Mouse (Mus musculus): ENCODE results near the gene Snx21. TPM values are rescaled to one million over a fixed set of nuclear protein-coding genes. Genes with fewer than 3 reads are reported as not detected.

The Snx21 gene
- polyA plus RNA-seq, 1 experiment: 10.7 TPM

DNA sequence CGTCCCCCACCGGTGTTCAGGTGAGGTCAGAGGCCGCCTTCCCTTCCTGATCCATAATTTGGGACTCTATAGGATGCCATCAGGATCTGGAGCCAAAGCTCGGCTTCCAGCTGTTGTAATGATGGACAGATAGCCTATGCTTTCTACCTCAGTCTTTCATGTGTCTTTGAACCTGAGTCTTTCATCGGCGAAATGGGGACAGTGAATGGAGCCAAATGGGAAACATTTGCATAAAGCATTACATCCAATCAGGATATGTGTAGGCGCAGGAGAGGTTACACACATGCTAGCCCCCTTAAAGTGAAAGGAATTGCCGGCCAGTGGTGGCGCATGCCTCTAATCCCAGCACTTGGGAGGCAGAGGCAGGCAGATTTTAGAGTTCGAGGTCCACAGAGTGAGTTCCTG, 37.6 kb downstream of the Snx21 start:
- H3K27me3 ChIP-seq (ENCODE audit: control insufficient read depth, insufficient read depth, low read length, poor library complexity, severe bottlenecking): no peaks in the 10 kb centered on the region
- no peaks in the 10 kb centered on the region for H3K9me3 ChIP-seq (replicated peaks; ENCODE audit: control insufficient read depth, insufficient read depth, low read length, poor library complexity, severe bottlenecking)
- H3K9ac ChIP-seq (ENCODE audit: low read depth, poor library complexity, severe bottlenecking): peak overlapping the region; percentile 69
- peaks cover 8% of the 10 kb centered on the region for H3K4me1 ChIP-seq (ENCODE audit: control insufficient read depth, insufficient read depth, low read length)
- TF ChIP-seq EP300 (IDR thresholded peaks at IDR 0.05; ENCODE audit: insufficient read depth, low read depth, low read length) (no peak), POLR2A (IDR thresholded peaks at IDR 0.05; ENCODE audit: insufficient read depth, low read length) (no peak), CTCF (IDR thresholded peaks at IDR 0.05; ENCODE audit: low read depth, low read length) (no peak)
- peak overlapping the region; percentile 86 for H3K4me3 ChIP-seq (ENCODE audit: low read depth, low read length)
- peaks cover 45% of the 10 kb centered on the region for H3K36me3 ChIP-seq (ENCODE audit: control insufficient read depth, insufficient read depth, low read length, poor library complexity, severe bottlenecking)
- peak overlapping the region; percentile 74 for H3K27ac ChIP-seq (ENCODE audit: insufficient read depth, low read length)

DNA sequence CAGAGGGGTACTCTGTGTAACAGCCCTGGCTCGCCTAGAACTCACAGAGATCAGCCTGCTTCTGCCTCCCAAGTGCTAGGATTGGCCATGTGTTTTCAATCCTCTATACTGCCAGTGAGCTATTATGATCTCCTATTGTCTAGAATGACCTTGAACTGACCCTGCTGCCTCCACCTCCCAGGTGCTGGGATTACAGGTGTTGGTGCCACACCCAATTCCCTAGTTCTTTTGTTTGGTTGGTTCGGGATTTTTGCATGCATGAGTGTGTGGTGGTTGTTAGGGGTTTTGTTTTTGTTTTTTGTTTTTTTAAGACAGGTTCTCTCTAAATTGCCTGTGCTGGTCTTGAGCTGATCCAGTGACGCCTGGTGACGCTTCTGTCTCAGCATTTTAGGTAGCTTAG, 38.3 kb downstream of the Snx21 start:
- TF ChIP-seq EP300 (IDR thresholded peaks at IDR 0.05; ENCODE audit: insufficient read depth, low read depth, low read length): peak; percentile 98
- TF ChIP-seq CTCF (IDR thresholded peaks at IDR 0.05; ENCODE audit: low read depth, low read length): no peak
- peak; percentile 9 for TF ChIP-seq POLR2A (IDR thresholded peaks at IDR 0.05; ENCODE audit: insufficient read depth, low read length)
- Histone ChIP-seq H3K4me3 (ENCODE audit: low read depth, low read length) (peak overlapping the region; percentile 65), H3K27ac (ENCODE audit: insufficient read depth, low read length) (peak overlapping the region; percentile 89), H3K36me3 (ENCODE audit: control insufficient read depth, insufficient read depth, low read length, poor library complexity, severe bottlenecking) (peaks cover 46% of the 10 kb centered on the region), H3K4me1 (ENCODE audit: control insufficient read depth, insufficient read depth, low read length) (peaks cover 8% of the 10 kb centered on the region), H3K9ac (ENCODE audit: low read depth, poor library complexity, severe bottlenecking) (peak overlapping the region; percentile 69), H3K27me3 (ENCODE audit: control insufficient read depth, insufficient read depth, low read length, poor library complexity, severe bottlenecking) (no peaks in the 10 kb centered on the region), H3K9me3 (replicated peaks; ENCODE audit: control insufficient read depth, insufficient read depth, low read length, poor library complexity, severe bottlenecking) (no peaks in the 10 kb centered on the region)

DNA sequence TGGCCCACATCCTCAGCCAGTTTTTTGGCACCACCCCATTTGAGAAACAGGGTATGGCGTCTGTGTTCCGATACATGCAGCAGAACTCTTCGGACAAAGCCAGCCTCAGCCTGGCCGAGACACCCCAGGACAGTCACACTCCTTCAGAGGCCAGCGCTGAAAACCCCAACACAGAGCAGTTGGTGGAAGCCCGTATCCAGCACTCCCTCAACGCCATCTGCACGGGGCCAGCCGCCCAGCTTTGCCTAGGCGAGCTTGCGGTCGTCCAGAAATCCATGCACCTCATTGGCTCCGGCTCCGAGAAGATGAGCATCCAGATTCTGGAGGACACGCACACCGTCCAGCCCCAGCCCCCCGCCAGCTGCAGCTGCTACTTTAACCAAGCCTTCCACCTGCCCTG, 39.9 kb downstream of the Snx21 start:
- peak overlapping the region; percentile 64 for H3K4me3 ChIP-seq (ENCODE audit: low read depth, low read length)
- TF ChIP-seq EP300 (IDR thresholded peaks at IDR 0.05; ENCODE audit: insufficient read depth, low read depth, low read length) (no peak), POLR2A (IDR thresholded peaks at IDR 0.05; ENCODE audit: insufficient read depth, low read length) (no peak), CTCF (IDR thresholded peaks at IDR 0.05; ENCODE audit: low read depth, low read length) (no peak)
- H3K9ac ChIP-seq (ENCODE audit: low read depth, poor library complexity, severe bottlenecking): peak overlapping the region; percentile 9
- no peaks in the 10 kb centered on the region for H3K27me3 ChIP-seq (ENCODE audit: control insufficient read depth, insufficient read depth, low read length, poor library complexity, severe bottlenecking)
- H3K9me3 ChIP-seq (replicated peaks; ENCODE audit: control insufficient read depth, insufficient read depth, low read length, poor library complexity, severe bottlenecking): no peaks in the 10 kb centered on the region
- no peak overlapping the region for H3K27ac ChIP-seq (ENCODE audit: insufficient read depth, low read length)
- H3K36me3 ChIP-seq (ENCODE audit: control insufficient read depth, insufficient read depth, low read length, poor library complexity, severe bottlenecking): peaks cover 39% of the 10 kb centered on the region
- H3K4me1 ChIP-seq (ENCODE audit: control insufficient read depth, insufficient read depth, low read length): peaks cover 4% of the 10 kb centered on the region

DNA sequence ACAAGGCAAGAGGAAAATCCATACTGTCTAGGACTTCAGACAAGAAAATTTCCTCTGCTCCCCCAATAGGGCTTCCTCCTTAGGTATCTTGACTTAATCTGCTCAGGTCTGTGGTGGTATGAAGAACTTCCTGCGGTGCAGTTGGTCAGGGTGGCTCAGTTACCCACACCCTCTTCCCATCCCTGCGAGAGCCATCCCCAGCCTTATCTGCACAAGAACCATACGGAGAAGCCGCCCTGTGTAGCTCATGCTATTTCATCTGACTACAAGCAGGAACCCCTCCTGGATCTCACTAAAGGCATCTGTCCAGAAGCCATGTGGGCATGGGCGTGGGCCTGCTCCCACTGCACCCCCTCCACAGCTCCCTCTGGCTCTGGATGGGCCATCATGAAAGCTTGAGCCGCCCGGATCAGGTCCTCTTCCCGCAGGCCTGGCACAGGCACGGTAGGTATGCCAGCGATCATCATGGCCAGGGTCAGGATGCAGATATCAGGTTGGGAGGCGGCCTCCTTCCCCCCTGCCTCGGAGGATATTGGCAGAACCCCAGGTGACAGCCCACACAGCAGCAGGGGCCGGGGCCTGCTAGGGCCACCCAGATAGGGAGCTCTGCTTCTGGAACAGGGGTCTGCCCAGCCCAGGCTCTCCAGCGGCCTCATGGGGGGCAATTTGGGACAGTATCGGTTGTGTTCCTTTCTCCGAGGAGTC, 41.7 kb downstream of the Snx21 start:
- Histone ChIP-seq H3K27me3 (ENCODE audit: control insufficient read depth, insufficient read depth, low read length, poor library complexity, severe bottlenecking) (no peaks in the 10 kb centered on the region), H3K27ac (ENCODE audit: insufficient read depth, low read length) (peak overlapping the region; percentile 69), H3K4me1 (ENCODE audit: control insufficient read depth, insufficient read depth, low read length) (no peaks in the 10 kb centered on the region), H3K36me3 (ENCODE audit: control insufficient read depth, insufficient read depth, low read length, poor library complexity, severe bottlenecking) (peaks cover 36% of the 10 kb centered on the region), H3K9ac (ENCODE audit: low read depth, poor library complexity, severe bottlenecking) (peak overlapping the region; percentile 19; the same call in 1 of the 2 replicates), H3K9me3 (replicated peaks; ENCODE audit: control insufficient read depth, insufficient read depth, low read length, poor library complexity, severe bottlenecking) (no peaks in the 10 kb centered on the region), H3K4me3 (ENCODE audit: low read depth, low read length) (peak overlapping the region; percentile 1; the same call in 1 of the 2 replicates)
- TF ChIP-seq EP300 (IDR thresholded peaks at IDR 0.05; ENCODE audit: insufficient read depth, low read depth, low read length): no peak
- no peak for TF ChIP-seq CTCF (IDR thresholded peaks at IDR 0.05; ENCODE audit: low read depth, low read length)
- TF ChIP-seq POLR2A (IDR thresholded peaks at IDR 0.05; ENCODE audit: insufficient read depth, low read length): no peak

DNA sequence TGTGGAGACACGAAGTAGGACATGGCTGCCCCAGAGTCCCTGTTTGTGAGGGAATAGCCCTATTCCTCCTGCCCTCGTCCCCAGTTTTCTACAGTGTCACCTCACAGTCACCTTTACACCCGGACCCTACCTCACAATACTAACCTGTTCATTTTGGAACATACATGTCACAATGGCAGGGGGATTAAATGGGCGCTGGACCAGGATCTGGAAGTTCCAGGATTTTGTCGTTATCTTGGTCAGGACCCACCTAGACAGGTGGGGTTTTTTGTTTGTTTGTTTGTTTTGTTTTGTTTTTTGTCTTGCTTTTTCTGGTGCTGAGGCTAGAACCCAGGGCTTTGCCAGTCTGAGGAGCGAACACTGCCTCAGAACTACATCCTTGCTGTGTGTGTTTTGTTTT, 42.8 kb downstream of the Snx21 start, which contains the start of gene Spata25:
Spata25 (minus strand) TSS at position 101 of the 400 bp plus-strand sequence.
- peak within 1 kb of the TSS; percentile 69 for H3K27ac ChIP-seq (ENCODE audit: insufficient read depth, low read length)
- TF ChIP-seq EP300 (IDR thresholded peaks at IDR 0.05; ENCODE audit: insufficient read depth, low read depth, low read length) (no peak), POLR2A (IDR thresholded peaks at IDR 0.05; ENCODE audit: insufficient read depth, low read length) (no peak), CTCF (IDR thresholded peaks at IDR 0.05; ENCODE audit: low read depth, low read length) (no peak)
- H3K4me3 ChIP-seq (ENCODE audit: low read depth, low read length): 0 out of 2 replicates have a peak within 1 kb of the TSS, but pooled peaks have one; percentile 1
- H3K4me1 ChIP-seq (ENCODE audit: control insufficient read depth, insufficient read depth, low read length): no peaks in the 10 kb centered on the region
- peaks cover 36% of the 10 kb centered on the region for H3K36me3 ChIP-seq (ENCODE audit: control insufficient read depth, insufficient read depth, low read length, poor library complexity, severe bottlenecking)
- H3K9ac ChIP-seq (ENCODE audit: low read depth, poor library complexity, severe bottlenecking): peak within 1 kb of the TSS; percentile 19; the same call in 1 of the 2 replicates
- H3K9me3 ChIP-seq (replicated peaks; ENCODE audit: control insufficient read depth, insufficient read depth, low read length, poor library complexity, severe bottlenecking): no peaks in the 10 kb centered on the region
- H3K27me3 ChIP-seq (ENCODE audit: control insufficient read depth, insufficient read depth, low read length, poor library complexity, severe bottlenecking): no peaks in the 10 kb centered on the region

DNA sequence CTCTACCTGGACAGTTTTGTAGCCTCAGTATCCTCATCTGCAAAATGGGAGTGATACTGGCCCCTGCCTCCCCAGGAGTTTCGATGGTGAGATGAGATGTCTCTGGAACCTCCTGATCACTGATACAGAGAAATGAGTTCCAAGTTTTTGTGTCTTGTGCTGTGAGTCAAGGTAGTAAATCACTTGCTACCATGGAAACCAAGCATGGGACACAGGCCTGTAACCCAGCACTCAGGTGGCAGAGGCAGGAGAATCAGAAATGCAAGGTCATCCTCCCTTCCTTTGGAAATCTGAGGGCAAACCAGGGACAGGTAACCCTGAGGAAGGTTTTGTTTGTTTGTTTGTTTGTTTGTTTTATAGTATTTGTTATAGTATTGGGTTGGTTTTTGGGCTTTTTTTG, 43.5 kb downstream of the Snx21 start:
- peaks cover 36% of the 10 kb centered on the region for H3K36me3 ChIP-seq (ENCODE audit: control insufficient read depth, insufficient read depth, low read length, poor library complexity, severe bottlenecking)
- H3K4me3 ChIP-seq (ENCODE audit: low read depth, low read length): no peak overlapping the region
- TF ChIP-seq POLR2A (IDR thresholded peaks at IDR 0.05; ENCODE audit: insufficient read depth, low read length) (no peak), CTCF (IDR thresholded peaks at IDR 0.05; ENCODE audit: low read depth, low read length) (no peak), EP300 (IDR thresholded peaks at IDR 0.05; ENCODE audit: insufficient read depth, low read depth, low read length) (no peak)
- no peak overlapping the region for H3K9ac ChIP-seq (ENCODE audit: low read depth, poor library complexity, severe bottlenecking)
- no peaks in the 10 kb centered on the region for H3K27me3 ChIP-seq (ENCODE audit: control insufficient read depth, insufficient read depth, low read length, poor library complexity, severe bottlenecking)
- H3K4me1 ChIP-seq (ENCODE audit: control insufficient read depth, insufficient read depth, low read length): no peaks in the 10 kb centered on the region
- H3K27ac ChIP-seq (ENCODE audit: insufficient read depth, low read length): peak overlapping the region; percentile 69
- H3K9me3 ChIP-seq (replicated peaks; ENCODE audit: control insufficient read depth, insufficient read depth, low read length, poor library complexity, severe bottlenecking): no peaks in the 10 kb centered on the region
